Mouse (Mus musculus): ENCODE measurements at regions not wholly inside any gene's neighbourhood (a gene's known extent, or its start where the extent isn't known, plus 50 kb on each side); places are given as distances from the start of the nearest gene placed in this dataset.
"Not testable (repeated sequence)": the region's sequence is repeated elsewhere in the genome, so short reads cannot be mapped to it uniquely, and the experiment has no call there.

DNA sequence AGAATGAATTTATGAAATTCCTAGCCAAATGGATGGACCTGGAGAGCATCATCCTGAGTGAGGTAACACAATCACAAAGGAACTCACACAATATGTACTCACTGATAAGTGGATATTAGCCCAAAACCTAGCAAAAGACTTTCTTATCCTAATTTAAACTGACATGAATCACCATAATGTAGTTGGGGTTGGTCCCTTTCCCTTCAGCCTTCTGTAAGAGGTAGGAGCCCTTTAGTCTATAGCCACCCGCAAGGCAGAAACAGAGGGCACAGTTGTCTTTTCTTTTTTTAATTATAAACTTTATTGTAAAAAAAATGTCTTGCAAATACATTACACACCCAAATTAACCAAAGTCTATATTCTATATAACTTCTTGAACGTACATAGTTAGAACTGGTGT is 81.3 kb downstream of the Ogfrl1 start:
- not testable (repeated sequence) for DNase-seq (ENCODE audit: extremely low read depth, insufficient read length, low spot score)

DNA sequence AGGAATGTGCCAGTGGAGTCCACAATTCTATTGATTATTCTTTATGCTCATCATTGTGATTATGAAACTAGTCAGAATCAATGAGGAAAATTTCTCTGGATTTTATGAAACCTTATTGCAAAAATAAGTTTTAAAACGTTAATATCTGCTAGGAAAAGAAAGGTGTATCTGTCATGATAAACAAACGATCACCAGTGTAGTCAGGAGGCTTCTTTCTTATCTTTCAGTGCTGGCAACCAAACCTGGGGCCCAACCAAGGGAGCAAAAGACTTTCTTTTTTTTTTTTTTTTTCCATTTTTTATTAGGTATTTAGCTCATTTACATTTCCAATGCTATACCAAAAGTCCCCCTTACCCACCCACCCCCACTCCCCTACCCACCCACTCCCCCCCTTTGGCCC is 82.7 kb downstream of the Ogfrl1 start:
- DNase-seq (ENCODE audit: extremely low read depth, insufficient read length, low spot score): not testable (repeated sequence)

DNA sequence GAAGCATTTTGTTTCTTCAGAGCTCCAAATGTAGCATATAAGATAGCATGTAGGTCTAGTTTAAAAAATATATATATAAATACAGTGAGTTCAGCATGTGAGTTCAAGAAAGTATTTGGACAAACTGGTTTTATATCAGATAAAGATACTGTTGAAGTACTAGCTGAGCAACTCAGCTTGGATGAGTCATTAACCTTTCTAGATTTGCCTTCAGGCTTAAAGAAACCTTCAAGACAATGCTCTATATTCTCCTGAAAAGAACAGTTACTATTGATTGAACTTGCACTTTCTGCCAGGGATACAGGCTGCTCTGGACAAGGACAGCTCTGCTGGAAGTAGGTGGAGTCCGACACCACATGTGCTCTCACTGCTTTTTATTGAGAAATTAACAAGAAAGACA is 104.9 kb downstream of the Ogfrl1 start:
- DNase-seq (ENCODE audit: extremely low read depth, insufficient read length, low spot score): no peak

DNA sequence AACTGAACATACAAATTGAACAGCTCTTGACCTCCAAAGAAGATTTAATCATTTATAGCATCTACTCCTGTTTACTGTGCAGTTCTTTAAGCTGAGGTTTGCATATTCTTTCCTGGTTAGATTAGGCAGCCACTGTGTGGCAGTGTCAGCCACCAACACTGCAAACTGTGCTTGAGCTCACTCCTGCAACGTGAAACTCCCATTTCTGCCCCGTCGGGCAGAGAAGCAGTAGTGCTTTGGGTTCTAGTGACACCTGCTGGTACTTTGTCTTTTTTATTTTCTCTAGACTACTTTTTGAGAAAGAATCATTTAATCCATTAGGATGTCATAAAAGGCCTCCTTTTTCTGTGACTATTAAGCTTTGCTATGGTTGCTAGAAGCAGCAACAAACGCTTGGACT is 110.8 kb downstream of the Ogfrl1 start:
- DNase-seq (ENCODE audit: extremely low read depth, insufficient read length, low spot score): no peak

DNA sequence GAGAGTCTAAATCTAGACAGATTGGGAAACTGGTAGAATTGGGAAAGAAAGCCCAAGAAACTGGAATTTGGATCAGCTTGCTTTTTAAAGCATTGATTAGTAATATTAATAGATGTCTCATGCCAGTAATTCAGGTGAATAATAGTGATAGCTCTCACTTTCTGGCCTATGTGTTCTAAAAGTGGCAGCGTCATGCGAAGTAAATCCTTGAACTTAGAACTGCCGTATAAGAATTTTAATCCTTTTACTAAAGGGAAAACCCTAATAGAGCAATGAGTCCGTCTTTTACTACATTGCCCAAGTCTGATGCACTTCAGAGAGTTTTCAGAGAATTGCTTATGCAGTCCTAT is 114.7 kb downstream of the Ogfrl1 start:
- DNase-seq (ENCODE audit: extremely low read depth, insufficient read length, low spot score): no peak

DNA sequence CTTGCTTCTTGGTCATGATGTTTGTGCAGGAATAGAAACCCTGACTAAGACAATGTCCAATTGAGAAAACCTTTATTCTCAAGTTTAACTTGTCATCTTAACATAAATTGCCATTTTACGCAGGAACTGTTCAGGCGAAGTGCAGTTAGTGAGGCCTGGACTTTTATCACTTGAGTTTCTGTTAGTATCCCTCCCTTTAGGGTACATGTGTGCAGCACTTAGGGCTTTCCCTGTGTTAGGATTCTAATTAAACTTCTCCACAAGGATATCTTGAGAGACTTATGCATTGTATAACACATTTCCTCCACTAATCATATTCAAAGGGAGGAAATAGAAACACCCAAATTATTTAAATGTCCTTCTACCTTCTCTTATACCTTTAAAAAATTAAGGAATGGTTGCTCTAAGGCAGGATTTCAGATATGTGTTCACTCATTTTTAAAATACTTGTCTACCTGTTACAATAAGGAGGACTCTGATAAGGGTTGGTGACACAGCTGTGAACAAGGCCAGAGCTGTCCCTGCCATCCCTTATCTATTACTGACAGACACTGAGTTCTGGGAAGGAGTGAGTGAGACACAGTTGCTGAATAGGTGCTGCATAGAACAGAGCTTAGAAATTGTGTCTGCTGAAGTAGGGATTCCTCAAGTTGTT is 115.2 kb downstream of the Ogfrl1 start:
- DNase-seq (ENCODE audit: extremely low read depth, insufficient read length, low spot score): no peak

DNA sequence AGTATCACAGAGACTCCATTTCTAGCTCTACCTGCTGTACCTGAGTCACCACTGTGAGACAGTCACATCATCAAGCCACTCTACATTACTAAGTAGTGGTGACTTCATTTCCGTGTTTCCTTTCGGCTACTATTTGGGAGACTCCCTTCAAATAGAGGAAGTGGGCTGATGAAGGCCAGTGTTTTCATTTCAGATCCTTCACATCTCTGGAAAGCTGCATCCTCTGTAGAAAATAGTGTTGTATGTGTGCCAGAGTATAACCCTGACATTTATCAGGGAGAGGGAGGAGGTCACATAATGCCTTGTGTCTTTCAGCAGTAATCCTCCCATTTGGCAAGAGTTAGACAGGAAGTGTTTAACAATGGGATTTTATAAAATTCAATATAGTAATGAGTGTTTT is 117.7 kb downstream of the Ogfrl1 start:
- no peak for DNase-seq (ENCODE audit: extremely low read depth, insufficient read length, low spot score)

DNA sequence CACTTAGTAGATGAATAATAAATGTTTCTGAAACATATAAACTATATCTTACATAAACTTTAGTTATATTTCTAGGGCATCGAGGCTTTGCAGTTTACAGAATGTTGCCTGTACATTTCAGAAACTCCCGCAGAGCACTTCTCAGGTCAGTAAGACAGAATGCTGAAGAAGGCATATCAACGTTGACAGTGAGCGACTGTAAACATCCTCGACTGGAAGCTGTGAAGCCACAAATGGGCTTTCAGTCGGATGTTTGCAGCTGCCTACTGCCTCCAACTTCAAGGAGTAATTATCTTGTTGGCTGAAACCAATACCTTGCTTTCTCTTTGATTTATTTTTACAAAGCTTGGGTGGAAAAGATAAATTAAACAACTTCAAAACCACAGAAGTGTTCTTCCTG is 125.5 kb downstream of the Ogfrl1 start:
- DNase-seq (ENCODE audit: extremely low read depth, insufficient read length, low spot score): no peak

DNA sequence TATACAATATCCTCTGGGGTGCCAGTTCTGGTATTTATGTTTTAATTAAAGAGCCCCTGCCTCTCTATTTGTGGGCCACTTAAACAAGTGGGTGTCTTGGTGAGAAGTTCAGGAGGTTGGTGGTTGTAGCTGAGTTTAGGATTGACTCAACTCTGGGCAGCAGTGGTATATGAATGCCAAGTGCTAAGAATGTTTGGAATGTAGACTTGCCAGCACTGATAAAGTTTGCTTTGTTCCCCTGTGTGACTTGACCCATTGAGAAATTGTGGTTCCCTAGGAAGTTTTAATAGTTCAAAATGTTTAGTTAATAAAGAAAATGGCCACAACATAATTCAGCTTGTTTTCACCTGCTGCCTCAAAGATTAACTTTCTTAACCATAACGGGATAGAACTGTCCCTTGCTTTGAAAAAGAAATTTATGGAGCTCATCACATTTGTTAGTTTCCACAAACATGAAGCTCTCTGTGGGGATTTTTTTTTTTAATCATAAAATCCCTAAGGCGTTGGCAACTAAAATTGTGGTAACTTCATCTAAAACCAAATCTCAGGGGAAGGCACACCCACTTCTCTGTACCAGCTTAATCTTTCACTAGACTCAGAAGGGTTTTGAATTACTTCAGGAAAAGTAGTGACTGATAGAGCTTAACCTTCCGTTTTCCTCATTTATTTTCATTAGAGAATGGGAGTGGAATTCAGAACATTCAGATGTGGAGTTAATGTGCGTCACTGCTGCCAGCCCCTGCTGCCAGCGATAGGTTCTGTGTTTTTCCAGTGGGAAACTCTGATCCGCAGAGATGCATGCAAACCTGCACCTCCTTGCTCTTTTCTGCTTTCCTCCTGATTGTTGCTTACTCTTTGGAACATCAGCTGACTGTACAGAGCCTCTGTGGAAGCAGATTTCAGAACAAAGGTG is 126.4 kb downstream of the Ogfrl1 start:
- DNase-seq (ENCODE audit: extremely low read depth, insufficient read length, low spot score): peak; percentile 51

DNA sequence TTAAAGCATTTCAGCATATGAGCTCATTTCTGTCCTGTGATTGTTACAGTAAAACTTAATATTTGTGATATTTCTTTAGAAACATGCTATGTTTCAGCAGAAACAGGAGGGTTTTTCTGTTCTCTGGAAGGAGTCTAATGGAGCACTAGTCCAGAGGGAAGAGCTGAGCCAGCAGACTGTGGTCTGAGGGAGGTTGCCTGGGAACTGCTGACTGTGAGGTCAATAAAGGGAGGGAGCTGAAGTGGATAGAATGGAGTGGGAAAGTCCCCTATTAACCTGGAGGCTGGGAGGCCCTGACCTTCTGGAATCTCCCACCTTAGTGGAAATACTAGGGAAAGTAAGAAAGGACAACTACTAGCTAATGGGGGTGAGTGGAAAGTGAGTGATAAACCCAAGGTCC is 129.5 kb downstream of the Ogfrl1 start:
- DNase-seq (ENCODE audit: extremely low read depth, insufficient read length, low spot score): no peak

DNA sequence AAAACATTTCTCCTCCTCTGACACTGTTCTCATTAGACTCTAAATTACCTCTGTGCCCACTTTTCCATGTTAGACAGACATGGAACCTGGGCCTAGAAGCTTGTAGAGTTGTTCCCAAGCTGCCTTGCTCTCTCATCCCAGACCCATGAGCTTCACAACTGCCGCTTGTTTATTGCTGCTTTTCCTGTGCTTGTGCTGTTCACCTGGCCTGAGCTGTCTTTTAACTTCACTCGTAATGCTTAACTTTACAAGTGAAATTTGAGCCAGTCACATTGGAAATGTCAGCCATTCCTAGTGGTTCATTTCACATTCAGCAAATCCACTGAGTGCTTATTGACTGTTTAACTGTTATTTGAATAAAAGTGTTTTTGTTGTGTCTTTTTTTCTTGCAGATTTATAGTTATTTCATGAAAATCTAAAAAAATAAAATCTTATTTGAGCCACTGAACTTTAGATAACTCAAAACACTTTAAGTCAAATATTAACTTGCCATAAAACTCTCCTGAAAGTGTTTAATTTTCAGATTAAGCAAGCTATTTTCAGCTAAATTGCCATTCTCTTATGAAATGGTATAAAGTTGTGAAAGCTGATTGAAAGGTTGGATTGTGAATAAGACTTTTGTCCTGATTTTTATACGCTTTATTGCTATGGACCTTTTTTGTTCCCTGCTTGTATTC is 131.9 kb downstream of the Ogfrl1 start:
- no peak for DNase-seq (ENCODE audit: extremely low read depth, insufficient read length, low spot score)

DNA sequence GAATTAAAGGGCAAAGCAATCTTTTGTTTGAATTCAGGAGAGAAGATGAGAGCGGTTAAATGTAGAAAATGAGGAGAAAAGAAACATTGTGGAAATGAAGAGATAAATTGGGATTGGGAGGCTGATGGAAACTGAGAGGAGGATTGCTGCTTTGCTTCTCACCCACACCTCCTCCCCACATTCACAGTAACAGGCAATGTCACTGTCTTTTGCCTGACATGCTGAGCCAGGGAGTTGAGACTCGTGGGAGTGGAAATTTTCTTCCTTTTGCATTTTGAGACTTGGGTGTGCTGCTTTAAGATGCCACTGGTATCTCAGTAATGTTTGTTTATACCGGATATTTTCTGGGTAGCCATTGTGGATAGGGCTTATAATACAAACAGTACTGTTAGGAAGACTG is 133.3 kb downstream of the Ogfrl1 start:
- no peak for DNase-seq (ENCODE audit: extremely low read depth, insufficient read length, low spot score)

DNA sequence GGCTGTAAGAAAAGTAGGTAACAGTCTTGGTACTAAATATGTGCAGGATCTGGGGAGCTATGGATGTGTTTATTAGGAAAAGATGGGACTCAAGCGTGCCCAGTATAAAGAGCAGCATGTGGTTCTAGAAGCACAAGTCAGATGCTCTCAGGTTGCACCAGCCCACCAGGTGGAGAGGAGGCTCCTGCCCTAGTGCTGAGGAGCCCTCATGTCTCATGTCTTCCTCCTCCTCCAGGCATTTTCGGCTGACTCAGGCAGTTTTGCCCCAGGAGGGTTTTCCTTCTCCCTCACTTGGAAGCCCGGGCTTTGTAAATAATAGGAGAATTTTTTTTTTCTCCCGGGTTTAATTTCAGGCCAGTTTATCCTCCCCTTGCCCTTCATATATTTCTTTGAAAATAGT is 133.8 kb downstream of the Ogfrl1 start:
- no peak for DNase-seq (ENCODE audit: extremely low read depth, insufficient read length, low spot score)

DNA sequence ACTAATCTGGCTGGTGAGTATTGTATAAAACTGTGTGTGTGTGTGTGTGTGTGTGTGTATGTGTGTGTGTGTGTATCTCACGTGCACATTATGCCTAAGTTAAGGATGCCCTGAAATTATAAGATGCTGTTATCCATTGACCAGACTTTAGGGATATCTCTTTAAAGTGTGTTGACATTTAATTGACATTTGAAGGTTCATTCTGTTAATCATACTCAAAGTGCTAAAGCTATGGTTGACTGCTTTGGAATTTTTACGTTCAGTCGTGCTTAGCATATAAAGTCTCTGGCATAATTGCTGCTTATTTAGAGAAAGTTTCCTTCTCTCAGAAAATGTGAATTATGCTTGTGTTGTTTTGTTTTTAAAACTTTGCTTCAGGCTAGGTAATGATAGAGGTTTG is 135.9 kb downstream of the Ogfrl1 start:
- no peak for DNase-seq (ENCODE audit: extremely low read depth, insufficient read length, low spot score)

DNA sequence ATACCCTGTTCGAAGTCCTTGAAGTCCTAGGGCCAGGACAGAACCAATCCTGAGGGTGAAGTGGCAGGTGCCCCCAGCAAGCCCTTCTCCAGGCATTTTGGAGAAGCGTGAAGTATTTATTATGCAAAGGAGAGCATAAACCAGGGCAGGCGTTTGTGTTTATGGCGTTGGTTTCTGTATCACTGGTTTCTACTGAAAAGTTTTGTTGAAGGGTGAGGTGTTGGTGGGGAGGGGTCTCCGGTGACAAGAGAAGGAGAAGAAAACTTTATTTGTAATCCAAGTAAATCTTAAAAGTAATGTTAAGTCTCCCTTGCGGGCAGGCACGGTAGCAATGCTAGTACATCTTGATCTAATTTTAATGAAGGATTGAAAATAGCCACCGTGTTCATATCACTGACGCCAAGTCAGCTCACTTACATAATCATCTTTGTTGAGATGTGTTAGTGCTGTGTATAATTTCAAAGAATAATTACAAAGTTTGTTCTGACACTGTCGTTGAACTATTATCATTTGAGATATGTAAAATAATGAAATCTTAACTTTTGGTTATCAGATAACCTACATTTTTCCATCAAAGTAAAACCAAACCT is 140.2 kb downstream of the Ogfrl1 start:
- DNase-seq (ENCODE audit: extremely low read depth, insufficient read length, low spot score): no peak

DNA sequence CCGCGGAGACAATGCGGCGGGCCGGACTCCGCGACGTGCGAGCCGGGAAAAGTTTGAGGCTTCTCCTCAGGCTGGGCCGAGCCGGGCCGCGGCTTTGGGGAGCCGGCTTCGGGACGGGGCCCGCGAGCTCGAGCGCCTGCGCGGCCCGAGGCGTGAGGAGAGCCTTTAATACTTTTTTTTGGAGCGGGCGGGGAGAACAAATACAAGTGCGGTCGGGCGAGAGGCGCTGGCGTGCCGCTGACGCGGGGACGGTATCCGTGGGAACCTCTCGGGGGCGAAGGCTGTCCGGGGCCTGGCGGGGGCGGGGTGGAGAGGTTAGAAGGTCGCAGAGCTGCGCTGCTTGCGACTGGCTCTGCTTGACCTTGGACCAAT is 141.0 kb downstream of the Ogfrl1 start:
- peak; percentile 86 for DNase-seq (ENCODE audit: extremely low read depth, insufficient read length, low spot score)

DNA sequence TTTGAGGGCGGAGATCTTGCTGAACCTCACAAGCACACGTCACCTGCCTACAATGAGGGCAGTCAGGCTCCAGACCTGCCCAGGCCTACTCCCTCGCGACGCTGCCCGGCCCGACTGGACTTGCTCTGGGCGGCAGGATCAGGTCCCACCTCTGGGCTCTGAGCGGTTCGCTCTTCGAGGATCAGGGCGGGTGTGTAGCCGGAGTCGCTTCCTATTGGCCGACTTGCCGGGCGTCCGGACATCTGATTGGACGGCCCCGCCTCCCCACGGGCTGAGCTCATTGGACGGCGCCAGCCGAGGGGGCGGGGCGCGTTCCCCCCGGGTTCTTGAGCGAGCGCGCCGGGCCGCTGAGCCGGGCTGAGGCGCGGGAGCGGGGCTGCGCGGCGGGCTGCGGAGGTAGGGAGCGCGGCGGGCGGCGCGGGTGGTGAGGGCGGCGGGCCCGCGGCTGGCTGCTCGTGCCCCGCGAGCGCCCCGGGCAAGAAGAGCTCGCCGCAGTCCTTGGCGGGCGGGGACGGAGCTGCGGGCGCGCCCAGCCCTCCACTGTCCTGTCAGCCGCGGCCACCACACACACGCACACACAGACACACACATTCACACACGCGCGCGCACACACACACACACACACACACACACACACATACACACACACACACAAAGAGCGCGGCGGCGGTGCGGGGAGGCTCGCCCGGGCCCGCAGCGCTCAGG is 141.5 kb downstream of the Ogfrl1 start:
- peak; percentile 97 for DNase-seq (ENCODE audit: extremely low read depth, insufficient read length, low spot score)

DNA sequence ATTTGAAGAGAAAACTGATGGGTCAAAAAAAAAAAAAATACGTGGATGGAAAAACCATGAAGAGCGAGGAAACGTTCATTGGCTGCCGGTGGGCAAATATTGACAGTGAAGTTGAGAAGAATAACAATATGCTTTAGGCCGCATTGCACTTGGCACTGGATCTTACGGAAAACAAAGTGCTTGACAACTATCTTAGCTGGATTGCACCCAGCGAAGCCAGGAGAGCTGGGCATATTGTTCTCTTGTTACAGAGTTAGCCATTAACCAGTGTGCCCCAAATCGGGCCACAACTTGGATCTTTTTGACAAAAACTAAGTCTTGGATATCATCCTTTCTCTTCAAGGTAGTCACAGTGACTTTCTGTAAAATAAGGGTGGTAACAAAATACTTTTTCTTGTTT is 143.3 kb downstream of the Ogfrl1 start:
- no peak for DNase-seq (ENCODE audit: extremely low read depth, insufficient read length, low spot score)

DNA sequence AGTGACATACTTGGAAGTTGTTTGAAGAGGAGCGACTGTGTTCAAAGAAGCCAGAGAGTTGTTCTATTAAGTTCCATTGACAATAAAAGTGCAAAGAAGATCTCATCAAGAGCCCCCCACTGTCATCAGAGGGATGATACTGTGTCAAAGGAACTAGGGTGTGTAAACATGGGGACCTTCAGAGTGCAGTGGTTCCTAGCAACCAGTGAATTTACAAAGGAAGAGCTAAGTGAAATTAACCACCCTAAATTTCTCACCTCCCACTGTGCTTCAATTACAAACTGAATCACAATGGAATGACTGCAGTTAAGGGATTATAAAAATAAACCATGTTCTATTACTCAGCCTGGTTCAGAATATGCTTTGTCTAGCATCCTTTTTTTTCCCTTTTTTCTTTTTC is 129.5 kb upstream of the 4933415F23Rik start:
- no peak for DNase-seq (ENCODE audit: extremely low read depth, insufficient read length, low spot score)

DNA sequence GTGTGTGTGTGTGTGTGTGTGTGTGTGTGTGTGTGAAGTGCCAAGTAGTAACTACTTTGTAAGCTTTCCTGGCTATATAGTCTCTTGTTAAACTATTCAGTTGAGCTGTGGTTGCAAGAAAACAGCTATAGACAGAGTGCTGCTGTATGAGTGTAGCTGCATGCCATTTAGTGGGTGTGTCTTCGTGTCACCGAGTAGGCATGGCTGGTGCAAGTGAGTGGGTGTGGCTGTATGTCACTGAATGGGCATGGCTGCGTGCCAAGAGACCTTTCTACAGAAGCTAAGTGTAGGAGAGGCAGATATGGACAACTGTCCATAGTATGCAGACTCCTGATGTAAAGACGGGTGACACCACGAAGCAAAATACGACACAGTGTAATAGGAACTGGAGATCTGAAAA is 126.4 kb upstream of the 4933415F23Rik start:
- no peak for DNase-seq (ENCODE audit: extremely low read depth, insufficient read length, low spot score)

All from 3134 (cell line).